Mouse (Mus musculus): ENCODE results near the gene Rnf5.

The Rnf5 gene

DNA sequence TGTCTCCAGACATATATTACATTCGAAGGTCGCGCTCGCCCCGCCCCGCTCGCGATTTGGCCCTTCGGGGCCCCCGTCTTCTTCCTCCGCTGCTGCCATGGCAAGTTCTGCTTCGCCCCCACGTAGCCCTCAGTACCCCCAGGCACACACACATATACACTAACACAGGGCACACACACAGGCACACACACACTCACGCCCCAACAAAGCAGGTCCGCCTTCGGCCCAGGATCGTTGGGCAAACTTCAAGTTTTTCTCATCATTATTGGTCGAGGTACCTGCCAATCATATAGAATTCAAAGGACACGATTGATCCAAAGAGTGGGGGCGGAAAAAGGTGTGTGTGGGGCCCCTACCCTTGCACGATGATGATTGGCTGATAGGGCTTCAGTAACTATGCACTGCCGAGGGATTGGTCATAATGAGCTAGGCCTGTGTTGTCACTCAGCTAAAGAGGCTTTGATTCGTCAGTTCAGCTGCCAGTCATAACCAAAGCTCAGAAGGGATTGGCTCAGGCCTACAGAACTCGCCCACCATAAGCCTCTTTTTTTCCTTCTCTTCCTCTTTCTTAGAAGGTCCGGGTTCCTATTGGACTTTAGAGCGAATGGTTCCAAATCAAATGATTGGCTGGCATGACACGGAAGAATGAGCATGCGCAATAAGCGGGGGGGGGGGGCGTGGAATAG is at the start of gene Rnf5:
Rnf5 (minus strand) TSS at position 316 of the 686 bp plus-strand sequence.
- DNase-seq (ENCODE audit: low read depth), result peak; percentile 100

DNA sequence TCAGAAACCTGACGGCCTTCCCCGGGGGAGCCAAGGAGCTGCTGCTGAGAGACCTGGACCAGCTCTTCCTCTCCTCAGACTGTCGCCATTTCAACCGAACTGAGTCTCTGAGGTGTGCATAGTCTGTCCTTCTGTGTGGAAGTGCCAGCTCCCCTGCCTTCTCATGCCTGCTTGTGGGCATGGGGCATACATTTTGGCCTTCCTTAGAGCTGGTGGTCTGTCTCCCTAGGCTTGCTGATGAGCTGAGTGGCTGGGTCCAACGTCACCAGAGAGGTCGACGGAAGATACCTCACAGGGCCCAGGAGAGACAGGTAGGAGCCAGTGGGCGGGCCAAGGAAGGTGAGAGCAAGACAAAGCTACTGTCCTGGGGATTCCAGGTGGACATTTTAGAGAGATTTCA is 49.5 kb upstream of the Rnf5 start:
- no peak for DNase-seq (ENCODE audit: low read depth)

DNA sequence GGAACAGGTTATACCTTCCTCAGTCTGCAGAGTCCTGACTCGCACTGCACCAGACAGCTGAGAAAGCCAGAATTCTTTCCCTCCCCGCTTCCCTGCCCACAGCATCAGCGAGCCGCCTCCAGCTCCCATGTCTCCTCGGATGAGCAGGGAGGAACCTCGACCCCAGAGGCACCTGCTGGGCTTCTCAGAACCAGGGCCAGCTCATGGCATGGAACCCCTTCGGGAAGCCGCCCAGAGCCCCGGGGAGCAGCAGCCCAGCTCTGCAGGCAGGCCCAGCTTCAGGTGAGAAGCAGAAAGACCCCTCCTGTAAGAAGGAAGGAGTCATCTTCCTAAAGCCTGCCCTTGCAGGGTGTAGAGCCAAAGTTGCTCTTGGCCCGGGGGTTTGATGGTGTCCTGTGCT is 49.1 kb upstream of the Rnf5 start:
- no peak for DNase-seq (ENCODE audit: low read depth)

DNA sequence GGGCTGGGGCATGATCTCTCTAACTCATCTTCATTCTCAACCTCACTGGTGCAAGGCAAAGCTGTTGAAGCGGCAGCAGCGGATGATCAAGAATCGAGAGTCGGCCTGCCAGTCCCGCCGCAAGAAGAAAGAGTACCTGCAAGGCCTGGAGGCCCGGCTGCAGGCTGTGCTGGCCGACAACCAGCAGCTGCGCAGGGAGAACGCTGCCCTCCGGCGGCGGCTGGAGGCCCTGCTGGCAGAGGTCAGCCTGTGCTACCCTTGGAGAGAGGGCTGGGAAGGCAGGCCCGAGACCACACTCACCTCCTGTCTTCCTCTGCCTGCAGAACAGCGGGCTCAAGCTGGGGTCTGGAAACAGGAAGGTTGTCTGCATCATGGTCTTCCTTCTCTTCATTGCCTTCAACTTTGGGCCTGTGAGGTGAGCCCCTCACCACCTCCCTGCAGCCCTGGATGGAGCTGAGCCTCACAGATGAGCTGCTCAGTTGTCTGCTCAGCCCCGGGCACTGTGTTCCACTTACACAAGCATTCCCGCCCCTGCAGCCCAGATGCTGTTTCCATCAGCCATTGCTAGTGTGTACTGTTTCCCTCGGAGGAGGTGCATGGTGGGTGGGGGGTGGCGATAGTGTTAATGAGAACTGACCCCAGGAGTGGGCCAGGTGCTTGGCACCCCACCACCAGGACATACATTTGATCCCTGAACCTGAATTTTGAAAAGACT is 48.2 kb upstream of the Rnf5 start:
- peak; percentile 81 for DNase-seq (ENCODE audit: low read depth)

DNA sequence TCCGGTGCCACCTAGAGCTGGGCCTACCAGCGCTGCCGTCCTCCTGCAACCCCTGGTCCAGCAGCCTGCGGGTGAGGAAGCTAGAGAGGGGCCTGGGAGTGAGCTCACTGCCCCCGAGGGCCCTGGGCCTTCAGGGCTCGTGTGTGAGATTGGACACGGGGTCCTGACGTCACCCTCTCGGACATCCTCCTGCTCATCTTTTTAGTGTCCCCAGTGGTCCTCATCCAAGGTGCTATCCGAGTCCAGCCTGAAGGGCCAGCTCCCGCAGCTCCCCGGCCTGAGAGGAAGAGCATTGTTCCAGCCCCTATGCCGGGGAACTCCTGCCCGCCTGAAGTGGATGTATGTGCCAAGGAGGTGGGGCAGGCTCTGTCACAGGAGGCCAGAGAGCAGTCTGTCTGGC is 47.3 kb upstream of the Rnf5 start:
- DNase-seq (ENCODE audit: low read depth), result no peak

DNA sequence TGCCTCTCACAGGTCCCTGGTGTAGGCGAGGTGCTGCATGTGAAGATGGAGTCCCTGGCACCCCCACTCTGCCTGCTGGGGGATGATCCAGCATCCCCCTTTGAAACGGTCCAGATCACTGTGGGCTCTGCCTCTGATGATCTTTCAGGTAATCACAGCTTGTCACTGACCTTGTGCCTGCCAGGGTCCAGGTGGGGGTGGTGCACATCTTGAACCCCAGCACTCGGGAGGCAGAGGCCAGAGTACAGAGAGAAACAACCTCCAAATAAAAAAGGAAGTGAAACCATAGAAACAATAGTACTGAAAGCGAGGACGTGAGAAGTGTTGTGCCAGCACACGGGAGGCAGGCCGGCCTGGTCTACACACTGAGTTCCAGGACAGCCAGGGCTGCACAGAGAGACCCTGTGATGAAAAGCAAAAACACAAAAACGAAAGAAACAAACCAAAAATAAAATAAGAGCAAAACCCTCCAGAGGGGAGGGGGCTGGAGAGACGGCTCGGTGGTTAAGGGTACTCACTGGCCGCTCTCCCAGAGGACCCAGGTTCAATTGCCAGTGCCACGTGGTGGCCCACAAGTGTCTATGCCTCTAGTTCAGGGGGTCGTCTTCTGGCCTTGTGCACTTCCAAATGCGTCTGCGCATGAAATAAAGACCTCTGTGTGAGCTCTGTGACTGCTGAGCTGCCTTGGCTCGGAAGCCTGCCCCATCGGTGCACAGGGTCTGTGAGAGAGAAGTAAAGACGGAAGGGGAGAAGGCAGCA is 45.8 kb upstream of the Rnf5 start:
- no peak for DNase-seq (ENCODE audit: low read depth)

DNA sequence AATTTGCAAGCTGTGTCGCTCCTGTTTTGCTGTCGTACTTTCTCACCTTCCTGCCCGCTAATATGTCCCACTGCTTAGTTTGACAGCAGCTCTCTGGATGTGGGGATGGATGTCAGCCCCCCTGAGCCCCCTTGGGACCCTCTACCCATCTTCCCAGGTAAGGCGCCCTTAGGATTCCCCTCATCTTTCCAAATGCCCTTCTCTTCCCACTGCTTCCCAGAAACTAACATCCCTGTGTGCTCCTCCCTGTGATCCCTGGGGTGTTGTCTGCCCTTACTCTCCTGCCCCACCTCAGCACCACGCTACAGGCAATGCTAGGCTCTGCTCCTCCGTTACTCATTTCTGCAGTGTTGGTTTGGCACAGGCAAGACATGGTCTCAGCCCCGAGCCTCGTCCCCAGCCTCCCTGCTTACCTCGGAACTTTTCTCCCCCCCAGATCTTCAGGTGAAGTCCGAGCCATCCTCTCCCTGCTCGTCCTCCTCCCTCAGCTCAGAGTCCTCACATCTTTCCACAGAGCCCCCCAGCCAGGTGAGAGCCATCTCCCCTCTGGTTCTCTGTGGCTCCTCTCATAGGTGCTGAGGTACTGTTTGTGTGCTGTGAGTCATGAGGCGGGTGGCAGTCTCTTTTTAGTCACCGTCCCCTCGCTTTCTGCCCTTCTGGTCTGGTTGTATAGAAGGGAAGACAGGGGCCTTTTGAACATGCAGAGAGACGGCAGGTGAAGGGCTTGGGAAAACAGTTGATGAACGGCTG is 44.8 kb upstream of the Rnf5 start:
- DNase-seq (ENCODE audit: low read depth), result no peak

DNA sequence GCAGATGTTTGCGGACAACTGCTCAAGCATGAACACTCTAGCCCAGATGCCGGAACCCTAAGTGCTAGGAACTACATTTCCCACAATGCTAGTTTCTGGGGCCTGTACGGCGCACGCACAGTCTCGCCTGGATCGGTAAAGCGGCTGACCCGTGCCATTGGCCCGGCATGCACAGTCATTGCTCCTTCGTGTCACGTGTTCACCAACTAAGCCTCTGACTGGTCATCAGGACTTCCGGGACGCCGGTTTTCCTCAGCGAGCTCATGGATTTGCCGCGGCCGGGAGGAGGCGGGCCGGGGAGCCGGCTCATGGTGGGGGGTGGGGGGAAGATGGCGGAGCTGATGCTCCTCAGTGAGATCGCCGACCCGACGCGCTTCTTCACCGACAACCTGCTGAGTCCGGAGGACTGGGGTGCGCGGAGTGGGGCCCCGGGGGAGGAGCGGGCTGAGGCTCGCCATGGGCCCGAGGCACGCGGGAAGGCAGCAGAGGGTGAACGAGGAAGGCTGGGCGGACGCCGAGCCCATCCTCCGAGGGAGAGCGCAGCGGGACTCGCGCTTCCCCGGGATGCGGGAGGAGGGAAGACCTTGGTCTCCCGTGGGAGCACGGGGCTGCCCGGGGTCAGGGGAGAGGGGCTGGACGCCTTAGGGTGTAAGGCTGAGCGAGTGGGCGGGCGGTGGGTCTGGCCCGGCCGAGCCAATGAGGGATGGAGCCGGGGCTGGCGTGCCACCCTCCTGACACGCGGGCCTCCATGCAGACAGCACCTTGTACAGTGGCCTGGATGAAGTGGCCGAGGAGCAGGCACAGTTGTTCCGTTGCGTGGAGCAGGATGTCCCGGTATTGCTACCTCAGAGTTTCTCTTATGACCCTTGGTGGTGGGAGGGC is 43.7 kb upstream of the Rnf5 start, which contains the start of gene Atf6b:
Atf6b (plus strand) TSS at position 241 of the 882 bp plus-strand sequence.
- DNase-seq (ENCODE audit: low read depth), result peak; percentile 98

DNA sequence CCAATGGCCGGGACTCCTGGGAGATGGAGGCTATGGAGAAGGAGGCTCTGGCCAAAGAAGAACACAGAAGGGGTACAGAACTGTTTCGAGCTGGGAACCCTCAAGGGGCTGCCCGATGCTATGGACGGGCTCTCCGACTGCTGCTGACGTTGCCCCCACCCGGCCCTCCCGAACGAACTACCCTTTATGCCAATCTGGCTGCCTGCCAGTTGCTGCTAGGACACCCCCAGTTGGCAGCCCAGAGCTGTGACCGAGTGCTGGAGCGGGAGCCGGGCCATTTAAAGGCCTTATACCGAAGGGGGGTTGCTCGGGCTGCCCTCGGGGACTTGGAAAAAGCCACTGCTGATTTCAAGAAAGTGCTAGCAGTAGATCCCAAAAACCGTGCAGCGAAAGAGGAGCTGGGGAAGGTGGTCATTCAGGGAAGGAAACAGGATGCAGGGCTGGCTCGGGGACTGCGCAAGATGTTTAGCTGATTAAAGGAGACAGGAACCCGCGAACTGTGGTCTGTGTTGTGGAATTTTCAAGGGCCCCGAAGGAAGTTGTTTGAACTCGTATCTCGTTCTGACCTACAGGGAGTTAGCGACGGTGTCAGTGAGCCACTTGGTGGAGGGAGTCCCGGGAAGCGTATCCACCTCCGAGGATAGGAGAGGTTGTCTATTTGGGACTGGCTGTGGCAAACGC is 42.5 kb upstream of the Rnf5 start:
- DNase-seq (ENCODE audit: low read depth), result no peak

DNA sequence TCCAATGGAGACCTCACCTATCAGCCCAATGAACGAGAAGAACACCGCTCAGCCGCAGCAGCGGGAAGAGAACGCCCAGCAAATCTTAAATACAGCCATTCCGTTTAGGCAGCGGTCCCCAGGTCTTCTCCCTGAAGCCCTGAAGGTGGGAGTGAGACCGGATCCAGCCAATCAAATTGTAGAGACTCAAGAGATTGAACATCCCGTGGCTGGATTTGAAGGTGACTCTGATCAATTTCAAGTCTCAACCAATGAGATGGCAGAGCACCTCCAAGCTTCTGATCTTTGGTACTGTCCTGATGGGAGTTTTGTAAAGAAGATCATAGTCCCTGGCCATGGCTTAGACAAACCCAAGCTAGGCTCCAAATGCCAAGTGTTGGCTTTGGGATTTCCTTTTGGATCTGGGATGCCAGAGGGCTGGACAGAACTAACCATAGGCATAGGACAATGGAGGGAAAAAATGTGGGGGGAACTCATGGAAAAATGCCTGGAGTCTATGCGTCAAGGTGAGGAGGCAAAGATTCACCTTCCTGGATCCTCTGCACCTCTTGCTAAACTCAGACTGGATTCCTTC is 41.9 kb upstream of the Rnf5 start:
- DNase-seq (ENCODE audit: low read depth), result no peak

DNA sequence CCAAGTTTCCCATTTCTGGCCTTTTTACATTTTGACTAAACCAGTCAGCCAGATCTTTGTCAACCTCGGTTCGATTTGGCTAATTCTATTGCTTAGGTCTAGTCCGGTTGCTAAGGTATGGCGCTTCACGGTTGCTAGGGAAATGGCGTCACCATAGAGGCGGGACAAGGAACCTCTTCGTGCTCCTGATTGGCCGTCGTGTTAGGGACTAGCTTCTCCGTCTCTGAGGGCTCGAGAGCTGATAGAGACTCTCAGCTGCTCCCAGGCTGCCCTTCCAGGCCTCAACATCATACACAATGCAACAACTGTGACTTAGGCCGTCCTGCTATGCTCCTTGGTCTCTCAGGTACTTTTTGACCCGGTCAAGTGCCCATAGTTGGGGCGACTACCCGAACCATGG is 41.1 kb upstream of the Rnf5 start, which contains the start of gene Fkbpl:
Fkbpl (plus strand) TSS at position 157 of the 400 bp plus-strand sequence.
- peak; percentile 98 for DNase-seq (ENCODE audit: low read depth)

DNA sequence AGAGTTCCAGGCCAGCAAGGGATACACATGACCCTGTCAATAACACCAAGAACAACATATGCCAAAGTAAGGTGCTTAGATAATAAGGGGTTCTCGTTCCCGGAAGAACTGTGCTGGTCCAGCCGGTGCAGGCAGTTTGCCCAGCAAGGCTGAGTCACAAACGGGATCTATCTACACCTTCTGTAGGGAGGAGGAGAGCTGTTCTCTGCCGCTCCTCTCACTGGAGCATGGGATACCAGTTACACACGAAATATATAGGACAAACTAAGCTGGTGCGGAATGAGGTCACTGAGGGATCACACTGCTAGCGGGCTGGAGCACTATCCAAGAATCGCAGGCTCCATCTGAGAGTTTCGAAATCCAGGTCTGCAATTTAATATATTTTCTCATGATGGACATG is 40.5 kb upstream of the Rnf5 start:
- peak; percentile 82 for DNase-seq (ENCODE audit: low read depth)

DNA sequence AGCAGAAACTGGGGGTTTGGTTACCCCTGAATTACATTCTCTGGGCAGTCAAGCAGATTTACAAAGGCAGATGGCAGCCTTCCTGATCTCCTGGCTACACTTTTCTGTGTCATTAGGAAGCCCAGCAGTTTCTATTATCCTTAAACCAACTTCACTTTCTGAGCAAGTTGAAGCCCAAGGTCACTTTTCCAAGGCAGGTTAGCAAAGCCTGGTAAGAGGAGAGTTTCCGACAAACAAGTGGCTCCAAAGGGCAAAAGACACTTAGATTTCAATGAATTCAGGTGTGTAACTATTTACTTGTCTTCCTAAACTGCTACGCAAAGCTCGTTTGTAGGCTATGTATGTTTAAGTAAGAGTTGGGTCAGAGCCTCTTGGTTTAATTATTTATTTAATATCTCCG is 39.9 kb upstream of the Rnf5 start:
- no peak for DNase-seq (ENCODE audit: low read depth)

DNA sequence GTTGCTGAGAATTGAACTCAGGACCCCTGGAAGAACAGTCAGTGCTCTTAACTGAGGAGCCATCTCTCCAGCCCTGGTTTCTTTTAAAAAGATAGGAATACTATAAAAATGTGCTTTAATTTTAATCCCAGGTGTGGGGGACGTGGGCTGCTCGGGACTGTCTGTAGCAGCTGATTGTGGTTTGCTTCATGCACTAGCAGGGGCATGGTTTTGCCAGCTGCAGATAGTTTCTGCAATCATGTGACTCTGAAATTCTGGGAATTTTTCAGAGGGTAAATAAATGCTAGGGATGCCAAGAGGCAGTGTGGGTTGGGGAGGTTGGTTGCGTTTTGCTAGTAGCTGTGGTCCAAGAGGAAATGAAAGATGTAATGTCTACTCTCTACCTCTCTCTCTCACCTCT is 38.5 kb upstream of the Rnf5 start:
- DNase-seq (ENCODE audit: low read depth), result peak; percentile 41

DNA sequence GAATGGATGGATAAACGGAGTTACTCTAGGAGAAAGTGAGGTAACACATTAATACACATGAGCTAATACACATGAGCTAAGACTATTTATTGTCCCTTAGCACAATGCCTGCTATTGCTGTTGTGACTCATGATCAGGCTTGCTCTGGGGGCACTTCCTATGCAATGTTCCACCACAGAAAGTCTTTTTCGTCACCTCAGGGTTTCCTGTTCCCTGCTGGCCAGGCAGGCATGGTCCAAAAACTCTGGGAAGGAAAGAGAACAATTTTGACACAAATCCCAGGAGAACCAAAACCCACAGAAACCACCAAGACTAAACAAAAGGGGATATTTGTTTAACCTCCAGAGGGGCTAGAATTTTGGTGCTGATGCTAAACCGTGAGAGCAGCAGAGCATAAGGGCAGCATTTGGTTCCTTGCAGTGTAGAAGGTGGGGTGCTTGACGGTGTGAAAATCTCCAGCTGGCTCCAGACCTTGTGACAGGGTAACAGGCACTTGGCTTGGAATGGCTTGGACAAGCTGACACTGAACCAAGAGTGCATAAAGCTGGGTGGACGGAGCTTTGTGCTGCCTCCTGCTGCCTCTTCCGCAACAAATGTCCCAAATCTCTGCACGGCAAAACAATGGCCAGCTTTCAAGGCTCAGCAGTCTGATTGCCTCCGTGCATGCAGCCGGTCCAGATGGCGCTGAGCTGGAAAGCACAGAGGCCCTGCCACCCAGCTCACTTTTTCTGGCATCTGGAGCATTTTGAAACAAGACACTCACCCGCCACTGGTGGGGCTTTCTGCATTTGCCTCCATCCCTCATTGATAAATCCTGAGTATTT is 37.5 kb upstream of the Rnf5 start:
- peak; percentile 78 for DNase-seq (ENCODE audit: low read depth)

DNA sequence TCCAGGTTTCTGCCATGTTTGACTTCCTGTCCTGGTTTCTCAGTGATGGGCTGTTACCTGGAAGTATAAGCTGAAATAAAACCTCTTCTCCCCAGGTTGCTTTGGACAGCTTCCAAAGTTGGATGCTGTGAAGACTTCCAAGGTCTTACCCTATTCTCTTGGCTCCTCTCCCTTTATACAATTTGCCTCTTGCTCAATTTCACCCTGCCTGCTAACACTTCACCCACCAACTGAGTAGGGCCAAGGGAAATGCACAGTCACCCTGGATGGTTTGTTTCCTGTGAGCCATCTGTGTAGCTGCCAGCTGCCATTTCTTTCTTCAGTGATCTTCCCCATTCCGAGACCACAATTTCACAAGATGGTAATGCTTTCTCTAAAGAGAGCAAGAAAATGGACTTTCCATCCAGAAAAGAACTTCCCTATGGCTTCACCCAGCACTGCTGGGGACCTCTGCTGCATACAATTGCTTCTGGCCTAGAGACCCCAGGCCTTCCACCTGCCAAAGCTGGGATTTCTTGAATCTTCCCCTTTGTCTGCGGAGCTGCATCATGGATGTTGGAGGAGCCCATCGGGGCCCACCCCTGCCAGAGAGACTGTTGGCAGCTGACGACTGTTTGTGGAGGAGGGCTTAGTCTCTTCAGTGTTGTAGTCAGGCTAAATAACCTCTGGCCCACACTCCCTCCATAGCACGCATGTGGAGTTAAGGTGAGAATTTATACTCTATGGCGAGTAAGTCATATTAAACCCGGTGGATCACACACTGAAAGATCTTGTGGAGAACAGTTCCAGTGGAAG is 36.2 kb upstream of the Rnf5 start:
- peak; percentile 53 for DNase-seq (ENCODE audit: low read depth)

DNA sequence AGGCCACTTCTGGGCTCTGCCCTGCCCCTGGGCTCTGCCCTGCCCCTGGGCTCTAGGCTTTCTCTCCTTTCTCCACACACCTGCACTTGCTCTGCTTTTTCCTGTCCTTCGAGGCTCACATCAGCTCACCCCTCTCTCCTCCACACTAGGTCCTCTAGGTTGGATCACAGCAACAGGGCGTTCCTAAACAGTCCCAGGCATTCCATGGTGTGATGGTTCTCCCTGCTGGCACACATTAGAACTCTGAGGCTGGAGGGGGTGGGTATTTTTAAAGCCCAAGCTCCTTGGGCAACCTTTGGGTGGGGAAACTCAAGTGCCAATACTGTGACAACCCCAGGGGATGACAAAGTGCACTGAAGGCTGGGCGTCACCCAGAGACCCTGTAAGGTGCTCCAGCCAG is 34.0 kb upstream of the Rnf5 start:
- no peak for DNase-seq (ENCODE audit: low read depth)

DNA sequence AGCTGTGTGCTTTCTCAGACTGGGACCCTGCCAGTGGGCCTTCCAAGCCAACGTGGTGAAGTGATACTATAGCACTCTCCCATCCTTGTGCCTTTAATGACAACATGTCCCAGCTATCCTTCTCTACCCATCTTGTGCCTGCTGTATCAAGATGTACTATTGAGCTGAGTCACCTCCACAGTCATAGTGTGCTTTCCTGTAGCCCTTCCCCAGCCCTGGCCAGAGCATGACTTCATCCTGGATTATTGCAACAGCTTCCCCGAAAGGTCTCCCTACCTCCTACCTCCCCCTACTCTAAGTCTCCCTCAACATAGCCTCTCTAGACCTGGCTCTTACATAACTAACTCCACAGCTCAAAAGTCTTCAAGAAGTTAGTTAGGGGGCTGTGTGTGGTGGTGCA is 32.2 kb upstream of the Rnf5 start:
- peak; percentile 66 for DNase-seq (ENCODE audit: low read depth)
